Mouse (Mus musculus) erythroblast, embryonic 14.5 days (primary cell): ENCODE results near the gene Srsf7. TPM values are rescaled to one million over a fixed set of nuclear protein-coding genes. Genes with fewer than 3 reads are reported as not detected.
"Not testable (repeated sequence)": the region's sequence is repeated elsewhere in the genome, so short reads cannot be mapped to it uniquely, and the experiment has no call there.

Experiments
- H3K27me3 ChIP-seq: 2 replicates; pipeline ENCODE4 v1.6.1; 2012; ENCODE audit warnings: inconsistent platforms; ENCODE audit not compliant: control insufficient read depth
- H3K36me3 ChIP-seq: 2 replicates; pipeline ENCODE4 v1.6.1; 2012; ENCODE audit warnings: mild to moderate bottlenecking, inconsistent platforms; ENCODE audit not compliant: control insufficient read depth
- H3K4me1 ChIP-seq: 2 replicates; pipeline ENCODE4 v1.6.1; 2012; ENCODE audit warnings: inconsistent platforms; ENCODE audit not compliant: control insufficient read depth
- H3K4me3 ChIP-seq: replicated peaks from 2 replicates; pipeline ENCODE3; 2012; ENCODE audit warnings: moderate library complexity, mild to moderate bottlenecking, inconsistent platforms
- H3K9me3 ChIP-seq: 2 replicates; pipeline ENCODE4 v1.6.1; 2012; ENCODE audit warnings: low read length, inconsistent platforms, mixed read lengths; ENCODE audit not compliant: control insufficient read depth
- GATA1 ChIP-seq: IDR thresholded peaks from 2 replicates; pipeline ENCODE4 v1.6.1; 2012; ENCODE audit warnings: low read length, inconsistent platforms, mixed read lengths
- TAL1 ChIP-seq: IDR thresholded peaks from 3 replicates; pipeline ENCODE4 v1.6.1; 2012; ENCODE audit warnings: low read length, inconsistent platforms, mixed read lengths
- polyA plus RNA-seq: library from polyadenylated mRNA; stranded (reverse); fragments of >175 nt; gene quantifications from 2 replicates; pipeline ENCODE4 v1.2.3, GENCODE M21; 2012

Srsf7 gene
- polyA plus RNA-seq, 1 experiment: 3.6 TPM

GRCm38 (mm10) chr17:80234376-80234775 lies 27.3 kb upstream of the Srsf7 start:
- Histone ChIP-seq H3K4me1 (peaks cover 27% of the 10 kb centered on the region), H3K36me3 (peaks cover 15% of the 10 kb centered on the region), H3K9me3 (no peaks in the 10 kb centered on the region), H3K4me3 (no peak overlapping the region), H3K27me3 (no peaks in the 10 kb centered on the region)
- no peak for TF ChIP-seq TAL1

GRCm38 (mm10) chr17:80233844-80234243 lies 26.7 kb upstream of the Srsf7 start:
- peaks cover 27% of the 10 kb centered on the region for H3K4me1 ChIP-seq

DNA sequence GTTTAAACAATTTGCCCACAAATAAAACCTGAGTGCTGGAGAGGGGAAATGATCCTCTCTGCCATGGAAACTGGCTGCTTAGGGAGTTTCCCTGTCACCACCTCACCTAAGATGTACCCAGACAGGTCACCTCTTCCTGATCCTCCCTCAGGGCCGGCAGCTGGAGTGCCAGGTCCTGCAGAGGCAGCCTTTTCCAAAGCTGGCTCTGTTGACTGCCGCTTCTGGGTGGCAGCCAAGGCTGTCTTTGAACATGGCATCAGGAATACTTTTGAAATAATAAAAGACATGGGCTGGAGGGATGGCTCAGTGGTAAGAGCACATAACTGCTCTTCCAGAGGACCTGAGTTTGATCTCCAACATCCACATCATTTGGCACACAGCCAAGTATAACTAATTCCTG lies 22.3 kb upstream of the Srsf7 start:
- Histone ChIP-seq H3K4me3 (no peak overlapping the region), H3K9me3 (no peaks in the 10 kb centered on the region), H3K27me3 (no peaks in the 10 kb centered on the region), H3K4me1 (peaks cover 32% of the 10 kb centered on the region), H3K36me3 (peaks cover 22% of the 10 kb centered on the region)
- no peak for TF ChIP-seq GATA1
- no peak for TF ChIP-seq TAL1

More at GRCm38 (mm10) chr17:80233844-80234243, 26.7 kb upstream of the Srsf7 start:
- Histone ChIP-seq H3K9me3 (no peaks in the 10 kb centered on the region), H3K36me3 (peaks cover 17% of the 10 kb centered on the region), H3K4me3 (no peak overlapping the region), H3K27me3 (no peaks in the 10 kb centered on the region)
- TF ChIP-seq GATA1: no peak
- no peak for TF ChIP-seq TAL1

GRCm38 (mm10) chr17:80225142-80225541 lies 18.0 kb upstream of the Srsf7 start:
- H3K4me1 ChIP-seq: peaks cover 27% of the 10 kb centered on the region
- H3K4me3 ChIP-seq: peak overlapping the region; percentile 76
- not testable (repeated sequence) for H3K9me3 ChIP-seq, H3K27me3 ChIP-seq
- peaks cover 17% of the 10 kb centered on the region for H3K36me3 ChIP-seq

GRCm38 (mm10) chr17:80224326-80225116 lies 17.4 kb upstream of the Srsf7 start, which contains the start of gene Gemin6:
Gemin6 (plus strand) TSS chr17:80224441.
- Histone ChIP-seq H3K4me1 (peaks cover 27% of the 10 kb centered on the region), H3K9me3 (no peaks in the 10 kb centered on the region), H3K36me3 (peaks cover 16% of the 10 kb centered on the region), H3K27me3 (no peaks in the 10 kb centered on the region), H3K4me3 (peak within 1 kb of the TSS; percentile 76)
- TF ChIP-seq GATA1: no peak
- TF ChIP-seq TAL1: no peak

GRCm38 (mm10) chr17:80223829-80224228 lies 16.7 kb upstream of the Srsf7 start:
- Histone ChIP-seq H3K4me3 (peak overlapping the region; percentile 76), H3K4me1 (peaks cover 27% of the 10 kb centered on the region), H3K27me3 (no peaks in the 10 kb centered on the region), H3K9me3 (no peaks in the 10 kb centered on the region), H3K36me3 (peaks cover 11% of the 10 kb centered on the region)
- no peak for TF ChIP-seq GATA1
- TF ChIP-seq TAL1: no peak

DNA sequence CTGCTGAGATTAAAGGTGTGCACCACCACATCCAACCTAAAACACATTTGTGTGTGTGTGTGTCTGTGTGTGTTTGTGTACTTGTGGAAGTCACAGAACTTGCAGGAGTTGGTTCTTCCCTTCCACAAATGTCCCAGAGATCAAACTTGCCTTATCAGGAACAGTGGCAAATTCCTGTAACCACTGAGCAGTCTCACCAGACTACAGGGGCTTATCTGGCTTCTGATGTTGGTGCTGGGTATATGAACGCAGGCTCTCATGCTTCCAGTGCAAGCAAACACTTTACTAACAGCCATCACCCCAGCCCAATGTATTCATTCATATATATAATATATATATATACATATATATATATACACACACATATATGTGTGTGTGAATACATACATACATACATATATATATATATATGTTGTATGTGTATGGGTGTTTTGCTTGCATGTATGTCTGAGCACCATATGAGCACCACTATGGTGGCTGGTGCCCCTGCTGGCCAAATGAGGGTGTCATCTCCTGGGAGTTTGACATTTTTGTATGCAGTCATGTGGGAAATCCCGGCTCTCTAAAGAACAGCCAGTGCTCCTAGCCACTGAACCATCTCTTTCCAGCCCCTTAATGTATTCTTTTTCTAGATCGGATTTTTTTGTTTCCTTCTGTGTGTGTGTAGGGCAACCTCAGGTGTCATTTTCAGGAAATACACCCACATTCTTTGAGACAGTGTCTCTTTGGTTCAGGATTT lies 15.0 kb upstream of the Srsf7 start:
- H3K4me1 ChIP-seq: peaks cover 27% of the 10 kb centered on the region
- H3K9me3 ChIP-seq: no peaks in the 10 kb centered on the region
- no peak for TF ChIP-seq TAL1
- TF ChIP-seq GATA1: no peak
- H3K4me3 ChIP-seq: no peak overlapping the region
- peaks cover 2% of the 10 kb centered on the region; the same call in 1 of the 2 replicates for H3K36me3 ChIP-seq
- no peaks in the 10 kb centered on the region for H3K27me3 ChIP-seq

DNA sequence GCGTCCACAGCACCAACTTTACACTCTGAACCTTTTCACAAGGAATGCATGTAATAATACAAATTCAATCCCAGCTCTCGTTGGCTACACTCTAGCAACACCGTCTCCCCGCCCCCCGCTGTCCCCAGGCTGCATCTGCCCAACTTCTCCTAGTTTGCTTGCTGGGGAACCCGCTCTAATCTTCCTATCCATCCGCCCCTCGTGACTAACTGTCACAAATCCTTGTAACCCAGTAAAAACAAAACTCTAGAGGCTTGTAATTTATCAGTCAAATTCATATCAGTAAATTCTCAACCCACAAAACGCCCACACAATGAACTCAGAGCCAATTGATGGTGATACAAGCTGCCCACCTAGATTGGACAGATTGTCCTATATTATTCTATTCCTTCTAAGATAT lies 14.1 kb upstream of the Srsf7 start:
- TF ChIP-seq GATA1 (no peak), TAL1 (no peak)
- Histone ChIP-seq H3K36me3 (no peaks in the 10 kb centered on the region), H3K27me3 (no peaks in the 10 kb centered on the region), H3K4me1 (peaks cover 27% of the 10 kb centered on the region), H3K9me3 (no peaks in the 10 kb centered on the region), H3K4me3 (no peak overlapping the region)

DNA sequence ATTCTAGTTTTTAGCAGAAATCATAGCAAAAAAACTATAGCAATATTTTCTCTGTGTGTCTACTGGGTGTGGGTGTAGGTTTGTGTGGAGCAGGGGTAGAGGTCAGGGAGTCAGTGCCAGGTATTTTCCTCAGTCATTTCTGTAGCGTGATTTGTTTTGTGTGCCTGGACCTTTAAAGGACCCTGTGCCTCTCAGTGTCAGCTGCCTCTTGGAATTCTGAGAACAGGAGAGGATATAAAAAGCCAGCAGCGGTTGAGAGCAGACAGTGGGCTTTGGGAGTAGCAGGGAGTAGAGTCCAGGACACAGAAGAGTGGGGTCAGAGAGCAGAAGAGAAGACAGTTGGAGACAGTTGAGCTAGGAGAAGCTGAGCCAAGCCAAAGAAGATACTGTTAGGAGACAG lies 13.0 kb upstream of the Srsf7 start:
- TF ChIP-seq TAL1 (no peak), GATA1 (no peak)
- peaks cover 22% of the 10 kb centered on the region for H3K4me1 ChIP-seq
- no peak overlapping the region for H3K4me3 ChIP-seq
- H3K27me3 ChIP-seq: no peaks in the 10 kb centered on the region
- H3K9me3 ChIP-seq: no peaks in the 10 kb centered on the region
- H3K36me3 ChIP-seq: no peaks in the 10 kb centered on the region

DNA sequence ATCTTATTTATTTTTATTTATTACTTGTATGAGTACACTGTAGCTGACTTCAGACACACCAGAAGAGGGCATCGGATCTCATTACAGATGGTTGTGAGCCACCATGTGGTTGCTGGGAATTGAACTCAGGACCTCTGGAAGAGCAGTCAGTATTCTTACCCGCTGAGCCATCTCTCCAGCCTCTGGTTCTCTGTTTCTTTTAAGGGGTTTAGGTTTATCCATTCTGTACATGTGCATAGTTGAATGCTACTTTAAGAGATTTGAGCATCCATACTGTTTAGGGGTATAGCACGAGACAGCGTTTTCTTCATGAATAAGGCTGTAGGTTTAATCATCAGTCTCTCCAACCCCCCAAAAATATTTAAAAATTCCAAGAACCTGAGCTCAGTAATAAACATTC lies 6.9 kb upstream of the Srsf7 start:
- H3K9me3 ChIP-seq, H3K27me3 ChIP-seq, H3K4me3 ChIP-seq, H3K36me3 ChIP-seq, H3K4me1 ChIP-seq: not testable (repeated sequence)
